Mouse (Mus musculus): Measurements from ENCODE around the gene Etnk2.

The Etnk2 gene

DNA sequence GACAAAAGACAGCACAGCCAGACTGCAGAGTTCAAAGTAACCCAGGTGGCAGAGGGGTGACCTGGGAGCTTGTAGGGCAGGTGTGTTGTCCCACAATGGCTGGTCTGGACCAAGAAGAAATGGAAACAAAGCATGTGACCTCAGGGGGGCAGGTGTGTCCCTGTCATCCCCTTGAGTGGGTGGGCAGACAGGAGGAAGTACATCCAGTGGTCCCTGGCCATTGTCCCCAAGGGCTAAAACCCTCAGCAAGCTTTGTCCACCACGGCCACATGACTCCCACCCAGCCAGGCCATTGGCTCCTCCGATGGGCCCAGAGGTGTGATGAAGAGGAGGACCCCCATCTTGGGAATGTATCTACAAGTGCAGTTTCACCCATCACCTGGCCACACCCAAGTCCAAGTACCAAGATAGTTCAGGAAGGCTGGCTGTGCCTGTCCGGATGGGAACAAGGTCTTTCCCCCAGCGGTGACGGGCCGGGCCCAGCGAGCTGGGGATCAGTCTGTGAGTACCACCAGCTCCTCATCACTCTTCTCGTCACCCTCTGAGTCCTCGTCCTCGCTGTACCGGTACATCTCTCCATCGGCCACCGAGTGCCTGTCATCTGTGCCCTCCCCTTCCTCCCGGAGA lies 19.9 kb downstream of the Etnk2 start:
- no peak for DNase-seq

DNA sequence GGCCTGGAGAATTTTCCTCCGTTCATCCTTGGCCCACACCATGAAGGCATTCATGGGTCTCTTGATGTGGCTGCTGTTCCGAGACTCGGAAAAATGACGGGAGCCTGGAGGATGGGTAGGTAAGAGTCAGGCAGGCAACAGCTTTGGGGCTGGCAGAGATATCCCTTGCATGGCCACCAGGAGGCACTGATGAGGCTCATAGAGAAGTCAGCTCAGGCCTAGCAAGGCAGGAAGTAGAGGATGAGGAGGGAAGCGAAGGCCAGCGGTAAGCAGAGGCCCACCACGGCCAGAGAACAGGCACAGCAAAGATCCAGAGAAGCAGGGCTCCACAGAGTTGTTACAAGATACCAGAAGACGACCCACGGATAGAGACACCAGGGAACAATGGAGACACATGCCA lies 22.1 kb downstream of the Etnk2 start:
- peak; percentile 87 for DNase-seq

DNA sequence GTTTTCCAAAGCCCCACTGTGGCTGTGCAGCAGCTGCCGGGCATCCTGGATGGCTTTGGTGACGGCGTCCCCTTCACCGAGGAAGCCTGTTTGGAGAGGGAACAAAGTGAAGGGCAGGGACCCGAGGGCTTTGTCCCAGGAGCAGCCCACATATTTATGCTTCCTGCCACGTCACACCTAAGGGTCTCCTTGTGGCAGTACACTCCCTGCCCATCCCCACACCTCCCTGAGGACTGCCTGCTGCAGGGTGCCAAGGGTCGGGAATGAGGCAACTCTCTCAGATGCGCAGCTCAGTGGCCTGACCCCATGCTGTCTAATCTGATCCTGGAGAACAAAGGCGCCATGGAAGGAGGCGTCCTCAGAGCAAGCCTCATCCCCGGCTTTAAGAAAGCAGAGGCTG lies 22.8 kb downstream of the Etnk2 start:
- DNase-seq: peak in 1 of 2 experiments; percentile 11

DNA sequence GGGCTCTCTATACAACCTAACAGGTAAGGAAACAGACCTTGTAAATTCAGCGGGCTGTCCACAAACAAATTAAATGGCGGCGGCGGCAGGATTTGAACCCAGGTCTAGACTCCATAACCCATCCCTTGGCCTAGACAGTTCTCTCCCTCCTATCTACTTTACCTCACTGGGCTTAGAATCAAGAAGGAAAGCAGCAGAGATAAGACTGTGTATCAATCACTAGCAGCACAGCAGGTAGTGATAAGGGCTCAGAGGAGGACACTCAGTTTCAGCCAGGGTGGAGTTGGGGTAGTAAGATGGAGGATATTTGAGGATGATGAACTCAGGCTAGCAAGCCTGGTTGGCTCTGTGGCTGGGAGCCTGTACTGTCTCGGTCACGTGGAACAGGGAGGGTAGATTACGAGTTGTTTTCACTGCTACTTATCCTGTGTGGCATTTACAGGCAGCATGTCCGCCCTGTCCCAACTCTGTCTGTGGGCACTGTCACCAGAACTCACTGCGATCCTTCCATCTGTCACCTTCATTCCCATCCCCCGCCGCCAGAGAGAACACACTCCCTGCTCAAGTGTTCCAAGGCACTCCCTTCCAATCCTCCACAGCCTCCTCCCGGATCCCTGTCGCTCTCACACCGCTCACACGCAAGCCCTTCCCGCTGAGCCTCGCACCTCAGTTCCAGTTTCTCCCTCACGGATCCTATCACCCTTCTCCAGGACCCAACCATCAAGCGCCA lies 24.3 kb downstream of the Etnk2 start:
- DNase-seq: peak; percentile 60 to 70

DNA sequence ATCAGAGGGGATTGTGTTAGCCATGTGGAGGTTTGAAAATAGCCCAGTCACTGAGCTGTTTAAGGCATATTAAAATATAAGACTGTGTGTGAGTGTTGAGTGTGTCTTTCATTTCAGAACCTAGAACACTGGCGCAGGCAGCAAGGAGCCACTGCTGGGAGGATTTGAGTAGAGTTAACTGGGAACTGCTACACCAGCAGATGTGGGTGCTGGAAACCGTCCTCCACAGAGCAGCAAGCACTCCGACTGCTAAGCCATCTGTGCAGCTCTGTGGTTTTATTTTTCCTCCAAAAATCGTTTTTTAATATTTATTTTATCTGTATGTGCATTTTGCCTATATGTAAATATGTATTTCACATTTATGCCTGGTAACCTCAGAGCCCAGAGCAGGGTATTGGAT lies 31.3 kb downstream of the Etnk2 start:
- no peak for DNase-seq

DNA sequence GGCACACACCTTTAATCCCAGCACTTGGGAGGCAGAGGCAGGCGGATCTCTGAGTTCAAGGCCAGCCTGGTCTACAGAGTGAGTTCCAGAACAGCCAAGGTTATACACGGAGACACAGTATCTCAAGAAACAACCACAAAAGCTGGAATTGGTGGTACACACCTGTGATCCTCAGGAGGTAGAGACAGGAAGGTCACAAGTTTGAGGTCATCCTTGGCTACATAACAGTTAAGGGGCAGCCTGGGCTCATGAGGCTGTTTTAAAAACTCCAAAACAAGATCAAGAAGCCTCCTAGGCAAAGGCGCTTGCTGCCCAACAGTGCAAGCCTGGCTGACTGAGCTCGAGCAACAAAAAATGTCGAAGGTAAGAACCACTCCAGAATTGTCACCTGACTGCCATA lies 33.3 kb downstream of the Etnk2 start:
- no peak for DNase-seq

DNA sequence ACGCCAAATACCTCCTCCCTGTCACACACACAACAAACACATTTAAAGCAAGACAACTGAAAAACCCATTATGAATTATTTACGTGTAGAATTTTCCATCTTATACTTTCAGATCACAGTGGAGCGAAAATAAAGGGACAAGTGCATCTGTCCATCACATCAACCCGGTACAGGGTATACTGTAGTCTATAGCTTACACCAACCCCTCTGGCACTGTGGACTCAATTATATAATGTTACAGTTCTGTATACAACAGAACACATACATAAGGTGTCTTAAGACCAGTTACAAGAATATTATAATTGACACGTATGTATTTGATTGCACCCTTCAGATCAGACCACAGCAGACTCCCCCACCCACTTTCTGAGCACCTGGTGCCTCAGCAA lies 33.7 kb downstream of the Etnk2 start:
- DNase-seq: no peak

DNA sequence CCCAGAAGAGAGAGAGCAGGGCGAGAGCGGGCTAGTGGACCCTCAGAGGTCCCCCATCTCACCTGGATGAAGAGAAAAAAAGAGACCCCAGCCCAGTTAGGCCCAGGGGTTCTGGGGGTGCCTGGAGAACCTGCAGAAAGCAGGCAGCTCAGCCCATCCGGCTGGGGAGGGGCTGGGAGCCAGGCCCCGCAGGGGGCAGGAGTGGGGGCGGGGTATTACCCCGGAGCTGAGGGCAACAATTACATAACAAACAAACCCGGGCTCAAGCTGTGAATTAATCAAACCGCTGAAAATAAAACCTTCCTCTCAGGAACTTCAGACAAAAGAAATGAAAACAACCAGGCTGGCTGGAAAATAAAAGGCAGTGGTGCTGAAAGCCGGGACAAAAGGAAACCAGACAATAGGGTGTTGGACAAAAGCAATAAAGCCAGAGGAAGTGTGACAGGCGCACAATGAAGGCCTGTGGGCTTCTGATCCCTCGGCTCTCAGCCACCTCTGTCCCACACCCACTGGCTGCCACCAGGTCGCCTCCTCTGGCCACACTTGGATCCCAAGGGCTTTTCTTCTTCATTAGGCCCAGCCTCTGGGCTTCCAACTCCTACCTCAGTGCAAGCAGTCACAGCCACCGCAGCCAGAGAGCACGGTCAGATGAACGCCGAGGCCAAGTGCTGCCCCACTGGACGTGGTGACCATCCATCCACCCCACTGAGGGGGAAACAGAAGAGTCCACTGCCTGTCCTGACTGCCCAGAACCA lies 34.3 kb downstream of the Etnk2 start:
- peak; percentile 49 to 63 for DNase-seq

DNA sequence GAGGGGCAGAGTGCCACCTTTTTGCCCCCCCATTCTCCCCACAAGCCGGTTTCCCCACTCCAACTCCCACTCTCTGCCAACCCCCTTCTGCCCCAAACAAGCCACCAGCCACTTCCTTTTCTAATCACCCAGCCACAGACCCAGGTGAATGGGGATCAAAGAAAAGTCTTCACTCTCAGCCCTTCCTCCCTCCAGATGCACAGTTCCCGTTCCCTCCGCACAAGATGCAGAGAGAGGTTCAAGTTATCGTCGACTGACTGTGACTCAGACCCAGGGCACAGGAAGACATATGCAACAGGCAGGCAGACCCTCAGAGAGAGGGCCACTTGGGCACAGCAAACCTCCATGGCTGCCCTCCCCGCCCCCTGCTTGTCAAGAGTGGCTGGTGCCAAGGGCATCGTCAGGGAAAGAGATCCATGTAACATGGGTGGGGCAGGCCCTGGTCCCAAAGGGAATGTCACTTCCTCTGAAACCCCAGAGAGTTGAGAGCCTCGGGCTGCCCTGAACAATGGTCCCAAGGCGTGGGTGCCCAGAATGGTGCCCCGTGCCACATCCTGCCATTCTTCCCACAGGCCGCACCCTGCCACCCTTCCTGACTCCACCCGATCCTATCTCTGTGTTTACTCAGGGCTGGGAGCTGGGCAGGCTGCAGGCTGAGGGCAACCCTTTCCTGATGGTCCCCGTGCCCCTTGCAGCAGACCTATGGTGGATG lies 36.8 kb downstream of the Etnk2 start:
- no peak for DNase-seq

DNA sequence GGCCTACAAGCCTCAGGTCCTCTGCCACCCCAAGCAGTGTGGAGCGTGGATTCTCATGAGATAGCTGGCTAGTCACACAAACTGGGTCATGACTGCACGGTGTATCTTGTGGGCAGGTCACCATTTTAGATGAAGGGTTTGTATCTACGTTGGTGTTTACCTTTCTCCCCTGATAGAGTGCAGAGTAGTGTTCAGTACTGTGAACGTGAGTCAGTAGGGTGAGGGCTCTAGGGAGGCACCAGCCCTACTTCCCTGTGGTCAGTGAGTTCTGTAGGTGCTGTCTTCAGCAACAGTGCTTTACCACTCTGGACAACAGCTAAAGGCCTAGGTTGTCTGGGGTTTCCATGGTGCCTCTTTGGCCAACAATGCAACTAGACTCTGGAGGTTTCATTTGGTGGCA lies 40.6 kb downstream of the Etnk2 start:
- DNase-seq: no peak

DNA sequence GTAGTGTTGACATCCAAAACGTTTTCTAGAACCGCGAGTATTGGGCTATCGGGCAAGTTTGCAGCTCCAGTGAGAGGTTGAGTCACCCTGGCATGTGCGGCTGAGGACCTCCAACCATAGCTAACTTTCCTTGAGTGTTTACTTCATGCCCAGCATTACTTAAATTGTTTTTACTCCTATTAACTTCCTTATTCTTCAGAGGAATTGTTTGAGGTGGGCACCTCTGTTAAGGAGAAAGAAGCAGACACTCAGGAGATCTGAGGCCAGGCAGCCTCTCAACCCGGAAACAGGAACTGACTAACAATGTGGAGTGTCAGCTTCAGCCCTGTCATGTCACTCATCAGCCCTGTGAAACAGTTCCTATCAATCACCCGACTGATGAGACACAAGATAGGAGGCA lies 43.2 kb downstream of the Etnk2 start:
- no peak for DNase-seq

DNA sequence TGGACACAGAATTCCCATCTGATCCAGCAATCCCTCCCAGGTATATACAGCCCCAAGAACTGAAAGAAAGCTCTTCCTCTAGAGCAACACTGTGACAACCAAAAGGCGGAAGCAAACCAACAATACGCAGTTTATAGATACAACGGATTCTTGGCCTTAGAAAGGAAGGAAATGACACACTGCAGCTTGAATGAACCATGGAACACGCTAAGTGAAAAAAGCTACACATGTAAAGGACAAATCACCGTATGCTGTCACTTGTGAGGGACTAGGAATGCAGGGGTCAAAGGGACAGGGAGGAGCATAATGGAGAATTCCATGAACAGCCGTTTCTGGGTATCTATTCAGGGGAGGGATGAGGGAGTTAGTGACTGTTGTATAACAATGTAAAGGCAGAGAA lies 44.1 kb downstream of the Etnk2 start:
- DNase-seq: no peak

DNA sequence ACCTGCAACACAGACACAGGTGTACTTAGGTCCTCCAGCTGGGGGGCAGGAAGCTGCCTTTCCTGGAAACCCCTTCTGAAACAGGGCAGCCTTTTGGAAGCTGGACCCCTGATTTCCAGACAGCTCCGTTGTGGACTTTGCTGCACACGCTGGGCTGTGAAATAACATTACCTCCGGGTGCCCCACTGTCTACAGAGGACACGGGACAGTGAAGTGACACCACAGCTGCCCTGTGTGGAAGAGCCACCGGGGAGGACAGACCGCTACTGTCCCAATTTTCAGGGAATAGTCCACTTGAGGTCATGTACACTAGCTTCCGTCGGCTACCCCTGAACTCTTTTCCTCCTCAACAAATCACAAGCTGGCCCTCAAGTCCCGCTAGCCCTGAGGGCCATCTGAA lies 44.9 kb downstream of the Etnk2 start:
- no peak for DNase-seq

DNA sequence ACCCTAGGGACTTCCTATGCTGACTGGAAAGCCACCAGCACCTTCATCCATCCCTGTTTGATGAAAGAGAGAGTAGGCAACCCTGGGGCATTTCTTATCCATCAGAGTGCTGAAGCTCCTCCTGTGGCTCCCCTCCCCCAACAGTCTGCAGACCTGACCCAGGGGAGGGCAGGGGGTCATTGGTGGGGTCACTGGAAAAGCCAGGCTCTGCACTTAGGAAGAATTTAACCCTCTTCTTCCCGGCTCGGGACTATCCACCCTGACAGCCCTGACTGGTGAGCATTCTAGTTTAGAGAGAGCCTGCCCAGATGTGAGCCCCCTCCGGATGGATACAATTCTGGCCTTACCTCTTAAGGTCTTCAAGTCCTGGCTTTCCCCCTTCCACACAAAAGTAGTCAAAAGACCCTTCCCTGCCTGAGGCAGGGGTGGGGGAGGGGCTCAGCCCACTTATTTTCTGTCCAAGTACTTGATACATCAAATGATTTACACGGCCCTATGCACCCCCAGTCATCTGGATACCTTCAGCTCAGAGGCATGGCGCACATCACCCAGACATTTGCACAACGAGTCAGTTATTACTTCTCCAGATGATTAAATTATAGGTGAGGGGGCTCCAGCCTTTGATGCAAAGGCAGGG lies 45.6 kb downstream of the Etnk2 start:
- DNase-seq: no peak

DNA sequence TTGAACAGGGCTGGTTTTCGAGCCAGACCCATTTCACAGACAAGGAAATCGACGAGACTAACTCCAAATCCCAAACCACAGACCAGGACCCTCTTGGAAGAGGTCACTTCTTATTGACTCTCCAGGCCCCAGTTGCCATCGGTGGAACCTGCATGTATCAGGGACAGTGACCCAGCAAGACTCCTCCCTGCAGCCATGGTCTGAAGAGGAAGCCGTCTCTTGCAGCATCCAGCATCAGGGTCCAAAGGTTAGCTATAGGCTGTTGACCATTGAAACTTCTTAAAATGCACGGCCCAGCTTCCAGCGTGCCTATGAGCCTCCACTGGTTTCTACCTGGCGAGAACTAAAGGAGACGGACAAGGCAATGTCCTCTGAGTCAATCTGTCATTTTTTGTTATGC lies 46.4 kb downstream of the Etnk2 start:
- DNase-seq: no peak

DNA sequence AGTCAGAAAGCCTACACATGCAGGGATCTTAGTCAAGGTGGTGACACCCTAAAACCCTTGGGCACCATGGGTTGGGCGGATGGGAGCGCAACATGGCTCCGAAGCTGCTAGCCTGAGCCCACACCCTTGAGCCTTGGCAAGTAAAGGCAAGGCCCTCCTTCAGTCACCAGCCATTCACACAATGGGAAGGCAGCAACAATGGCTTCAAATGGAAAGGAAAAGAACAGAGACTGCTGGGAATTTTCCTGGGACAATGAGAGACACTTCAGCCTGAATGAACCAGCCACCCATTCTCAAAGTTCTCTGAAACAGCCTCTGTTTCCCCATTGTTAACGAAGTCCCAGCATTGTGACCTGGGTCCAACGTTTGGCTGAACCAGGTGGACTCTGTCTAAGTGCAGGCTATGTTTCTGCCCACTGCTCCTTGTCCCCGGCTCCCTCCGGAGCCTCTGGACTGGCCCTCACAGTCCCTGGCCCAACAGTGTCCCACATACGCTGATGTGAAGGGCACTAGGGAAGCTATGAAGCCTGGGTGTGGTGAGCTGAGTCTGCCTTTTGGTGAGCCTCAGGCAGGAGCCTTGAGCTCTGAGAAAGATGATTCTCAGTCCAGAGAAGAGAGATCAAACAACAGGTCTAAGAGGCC lies 48.3 kb downstream of the Etnk2 start:
- no peak for DNase-seq

DNA sequence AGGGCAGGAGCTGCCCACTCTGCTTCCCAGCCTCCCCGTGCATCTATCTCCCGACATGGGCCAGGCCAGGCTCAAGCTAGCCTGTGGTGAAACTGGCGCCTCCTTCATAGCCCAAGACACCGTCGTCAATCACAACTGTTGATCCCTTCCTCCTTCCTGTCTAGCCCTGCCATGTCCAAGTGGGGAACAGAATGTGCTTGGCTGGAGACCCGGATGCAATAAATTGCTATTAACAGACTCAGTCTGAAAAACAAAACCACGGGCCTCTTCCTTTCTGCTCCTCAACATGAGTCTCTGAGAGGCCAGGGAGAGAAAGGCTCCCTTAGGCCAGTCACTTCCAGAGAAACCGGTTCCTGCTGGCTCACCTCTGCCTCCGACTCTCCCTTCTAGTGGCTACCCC lies 49.6 kb downstream of the Etnk2 start:
- no peak for DNase-seq

DNA sequence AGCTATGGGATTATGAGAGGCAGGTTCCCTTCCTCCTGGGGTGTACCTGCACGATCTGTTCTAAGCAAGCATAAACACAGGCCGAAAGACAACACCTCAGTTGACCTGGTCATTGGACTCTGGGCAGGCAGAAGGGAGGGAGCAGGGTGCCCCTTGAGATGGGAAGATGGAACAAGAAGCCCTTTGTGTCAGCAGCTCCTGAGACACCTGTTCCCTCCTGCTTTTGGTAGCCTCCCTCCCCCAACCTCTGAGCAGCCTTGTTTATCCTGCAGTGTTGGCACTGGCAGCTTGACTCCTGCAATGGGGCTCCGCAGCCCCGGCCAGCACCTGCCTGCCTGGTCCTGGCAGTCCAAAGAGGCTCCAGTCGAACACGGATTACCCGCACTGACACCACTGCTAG lies 51.7 kb downstream of the Etnk2 start:
- DNase-seq: peak; percentile 38 to 52

DNA sequence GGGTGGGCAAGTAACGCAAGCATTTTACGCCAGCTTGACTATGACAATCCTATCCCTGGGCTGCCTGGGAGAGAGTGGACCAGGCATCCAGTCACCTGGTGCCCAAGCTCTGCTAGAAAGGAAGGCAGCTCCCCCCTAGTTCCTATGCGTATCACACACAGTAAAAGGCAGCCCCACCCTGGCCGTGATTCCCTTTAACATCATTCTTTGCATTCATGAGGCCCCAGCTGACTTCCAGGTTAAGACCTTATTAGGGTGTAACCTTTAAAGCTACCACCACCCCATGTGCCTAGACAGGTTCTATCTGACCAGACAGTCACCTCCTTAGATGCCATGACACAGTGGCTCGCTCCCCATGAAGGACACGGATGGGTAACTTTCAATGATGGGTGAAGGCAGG lies 52.1 kb downstream of the Etnk2 start:
- no peak for DNase-seq

DNA sequence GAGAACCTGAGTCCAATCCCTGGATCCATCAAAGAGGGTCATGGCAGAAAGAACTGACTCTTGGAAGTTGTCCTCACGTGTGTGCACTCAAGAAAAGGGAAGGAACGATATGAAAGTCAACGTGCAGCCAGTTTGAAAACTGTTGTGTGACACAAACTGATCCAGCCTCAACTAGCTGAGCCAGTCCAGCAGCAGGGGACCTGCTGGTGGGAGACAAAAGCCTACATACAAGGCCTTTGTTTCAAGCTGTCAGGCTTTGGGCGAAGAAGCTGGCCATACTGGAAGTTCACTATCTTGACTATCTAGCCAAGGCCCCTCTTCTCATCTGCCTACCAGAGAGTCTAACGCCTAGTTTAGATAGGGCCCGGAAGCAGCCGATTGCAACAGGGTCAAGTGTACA lies 53.1 kb downstream of the Etnk2 start:
- no peak for DNase-seq

DNA sequence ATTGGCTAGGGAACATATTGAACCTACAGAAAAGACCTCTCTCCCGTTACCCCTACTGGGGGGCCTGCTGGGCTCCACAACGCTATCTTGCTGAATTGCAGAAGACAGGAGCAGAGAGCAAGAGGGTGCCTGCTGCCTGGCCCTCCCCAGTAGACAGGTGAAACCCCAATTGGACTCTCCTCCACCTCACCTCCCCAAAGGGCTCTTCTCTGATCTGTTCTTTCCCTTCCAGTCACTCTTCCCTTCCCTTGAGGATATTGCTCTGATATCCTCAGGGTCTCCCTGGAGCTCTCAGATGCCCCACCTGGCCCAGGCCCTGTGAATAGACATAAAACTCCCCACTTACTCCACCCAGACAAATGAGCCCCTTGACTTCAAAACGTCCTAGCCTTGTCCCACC lies 53.7 kb downstream of the Etnk2 start:
- no peak for DNase-seq

DNA sequence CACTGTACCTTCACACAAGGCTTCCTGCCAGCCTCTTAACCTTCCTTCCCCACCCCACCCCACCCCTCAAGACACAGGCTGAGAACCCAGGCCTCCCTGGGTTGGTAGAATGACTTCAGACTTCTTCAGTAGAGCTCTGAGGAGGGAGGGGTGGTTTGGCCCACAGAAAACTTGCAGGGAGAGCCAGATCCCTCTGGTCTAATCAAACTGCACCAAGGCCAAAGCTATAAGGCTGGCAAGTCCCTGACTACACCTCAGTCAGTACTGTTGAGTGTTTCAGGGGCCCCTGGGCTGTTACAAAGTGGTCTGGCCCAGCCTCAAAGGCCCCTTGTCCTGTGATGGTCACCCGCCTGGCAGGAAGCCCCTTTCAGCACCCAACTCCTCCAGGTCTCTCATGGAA lies 54.2 kb downstream of the Etnk2 start:
- DNase-seq: no peak

All from cerebellum, postnatal 10 days (tissue).